Mouse (Mus musculus) NIH3T3 (cell line): ENCODE results near the gene Shcbp1l.
"Not testable (repeated sequence)": the region's sequence is repeated elsewhere in the genome, so short reads cannot be mapped to it uniquely, and the experiment has no call there.

ENCODE experiments used
- DNase-seq: peaks from one replicate; pipeline ENCODE4 v3.0.0-alpha.2; 2012; ENCODE audit warnings: low read depth

The Shcbp1l gene

DNA sequence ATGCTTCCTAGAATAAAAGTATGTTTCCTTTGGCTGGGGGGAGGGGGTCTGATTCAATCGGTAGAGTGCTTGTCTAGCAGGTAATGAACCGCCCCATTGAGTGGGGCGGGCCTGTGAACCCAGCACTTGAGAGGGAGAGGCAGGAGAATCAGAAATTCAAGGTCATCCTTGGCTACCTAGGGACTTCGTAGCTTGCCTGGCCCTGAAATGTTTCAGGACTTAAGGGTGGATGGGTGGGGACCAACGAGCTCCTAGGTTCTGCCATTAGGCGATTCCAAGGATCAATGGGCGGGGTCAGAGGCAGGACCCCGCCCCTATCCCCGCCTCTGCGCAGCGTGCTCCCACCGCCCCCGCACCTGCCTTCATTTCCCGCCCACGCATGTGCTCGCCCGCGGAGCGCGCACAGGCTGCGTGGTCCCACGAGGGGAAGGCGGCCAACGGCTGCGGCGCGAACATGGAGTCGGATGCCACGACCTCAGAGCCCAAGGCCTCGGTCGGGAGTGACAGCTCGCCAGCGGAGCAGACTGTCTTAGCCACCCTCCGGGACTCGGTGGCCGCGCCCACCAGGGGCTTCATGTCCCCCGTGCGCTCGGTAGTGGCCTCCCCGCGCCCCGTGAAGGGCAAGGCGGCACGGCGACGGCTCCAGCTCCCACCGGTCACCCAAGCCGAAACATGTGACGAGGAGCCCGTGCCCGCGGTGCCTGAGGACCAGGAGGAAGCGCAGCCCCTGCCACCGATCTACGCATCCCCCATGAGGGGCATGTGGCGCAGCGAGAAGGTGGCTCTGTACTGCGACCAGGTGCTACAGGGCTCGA lies at the start of gene Shcbp1l:
Shcbp1l (plus strand) TSS at position 393 of the 815 bp plus-strand sequence.
- DNase-seq: no peak

DNA sequence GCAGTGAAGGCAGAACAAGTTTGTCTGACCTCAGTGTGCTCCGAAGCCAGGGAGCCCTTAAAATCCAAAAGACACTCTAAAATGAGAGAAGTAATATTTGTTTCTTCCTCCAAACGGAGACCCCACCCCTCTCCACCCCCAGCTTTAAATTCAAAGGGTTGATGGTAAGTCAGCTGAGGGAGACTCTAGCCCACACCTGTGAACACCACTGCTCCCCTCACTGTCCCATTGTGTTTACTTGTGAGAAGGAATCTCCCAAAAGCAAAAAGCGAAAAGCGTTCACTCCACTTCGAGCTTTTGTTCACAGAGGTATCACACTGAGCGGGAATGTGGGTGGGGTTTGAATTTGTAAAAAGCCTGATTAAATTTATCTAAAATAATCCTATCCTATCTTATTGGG lies 48.5 kb upstream of the Shcbp1l start:
- no peak for DNase-seq

DNA sequence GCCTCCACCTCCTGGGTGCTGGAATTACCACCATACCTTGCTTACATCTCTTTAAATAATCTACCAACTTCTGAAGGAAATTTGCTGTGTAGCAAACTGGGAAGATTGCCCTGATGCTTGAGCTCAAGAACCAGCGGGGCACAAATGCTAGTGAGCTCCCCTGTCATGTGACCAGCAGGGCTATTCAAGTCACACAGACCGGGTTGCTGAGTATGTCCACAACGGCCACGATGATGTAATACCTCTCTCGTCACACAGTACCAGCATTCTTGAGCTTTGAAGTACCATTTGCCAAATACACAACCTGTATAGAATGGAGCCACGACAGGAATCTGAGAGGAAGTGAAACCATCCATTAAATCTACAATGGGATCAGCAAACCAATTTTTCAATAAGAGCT lies 46.4 kb upstream of the Shcbp1l start:
- no peak for DNase-seq

DNA sequence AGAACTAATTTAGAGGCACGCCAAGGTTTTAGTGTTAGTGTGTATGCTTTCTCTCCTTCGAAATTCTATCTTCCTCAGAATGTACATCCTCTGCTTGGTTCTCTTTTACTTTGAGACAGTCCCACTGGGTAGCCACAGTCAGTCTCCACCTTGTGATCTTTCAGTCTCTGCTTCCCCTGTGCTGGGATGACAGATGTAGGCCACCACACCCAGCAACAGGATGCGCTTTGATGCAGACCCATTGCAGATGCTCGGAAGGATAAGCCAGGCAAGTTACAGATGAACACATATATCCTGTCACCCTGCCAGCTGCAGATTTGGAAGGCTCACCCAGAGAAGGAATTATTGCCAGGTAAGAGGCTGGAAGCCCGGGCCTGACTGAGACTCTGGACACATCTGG lies 45.1 kb upstream of the Shcbp1l start:
- peak; percentile 20 for DNase-seq

DNA sequence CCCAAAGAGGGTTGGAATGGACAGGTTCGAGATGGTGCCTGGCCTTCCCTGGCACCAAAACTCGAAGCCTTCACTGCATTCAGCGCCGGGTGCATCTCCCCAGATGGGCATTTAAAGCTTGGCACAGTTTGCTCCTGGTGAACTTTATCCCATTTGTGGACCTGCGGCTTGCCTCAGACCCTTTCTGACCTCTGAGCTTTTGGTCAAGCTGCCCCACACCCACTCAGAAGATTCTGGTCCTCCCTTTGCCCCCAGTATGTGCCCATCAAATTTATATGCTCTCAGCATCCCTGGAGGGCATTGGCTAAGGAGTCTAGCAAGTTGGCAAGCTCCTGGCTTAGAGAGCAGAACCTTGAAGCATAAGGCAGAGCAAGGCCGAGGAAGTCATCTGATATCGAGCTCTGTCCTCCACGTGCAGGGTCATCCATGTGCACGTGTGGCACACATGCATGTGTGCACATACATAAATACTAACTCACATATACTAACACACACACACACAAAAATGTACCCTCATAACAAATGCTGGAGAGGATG lies 44.1 kb upstream of the Shcbp1l start:
- DNase-seq: no peak

DNA sequence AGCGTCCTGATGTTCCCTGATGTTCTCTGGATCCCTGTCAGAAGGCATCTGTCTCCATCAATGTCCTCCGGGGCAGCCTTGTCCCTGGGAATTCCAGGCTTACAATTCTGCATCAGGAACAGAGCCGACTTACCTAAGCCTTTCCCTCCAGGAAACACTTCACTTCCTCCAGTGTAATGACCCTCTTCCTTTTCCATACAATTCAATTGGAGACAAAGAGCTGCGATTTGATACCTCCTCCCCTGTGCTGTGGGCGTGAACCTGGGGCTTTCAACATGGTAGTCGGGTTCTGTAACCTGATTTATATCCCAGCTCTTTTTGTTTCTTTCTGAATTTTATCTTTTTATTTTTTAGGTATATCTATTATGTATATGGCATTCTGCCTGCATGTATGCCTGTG lies 39.9 kb upstream of the Shcbp1l start:
- DNase-seq: no peak

DNA sequence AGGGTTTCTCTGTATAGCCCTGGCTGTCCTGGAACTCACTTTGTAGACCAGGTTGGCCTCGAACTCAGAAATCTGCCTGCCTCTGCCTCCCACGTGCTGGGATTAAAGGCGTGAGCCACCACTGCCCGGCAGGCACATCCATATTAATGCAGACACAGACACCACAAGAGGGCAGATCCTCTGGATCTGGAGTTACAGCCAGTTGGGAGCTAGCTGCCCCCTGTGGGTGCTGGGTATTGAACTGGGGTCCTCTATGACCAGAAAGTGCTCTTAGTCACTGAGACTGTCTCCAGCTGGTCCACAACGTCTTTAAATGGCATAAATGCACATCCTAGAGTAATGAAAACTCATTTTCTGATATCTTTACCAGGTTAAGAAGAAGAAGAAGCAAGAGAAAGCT lies 39.3 kb upstream of the Shcbp1l start:
- DNase-seq: not testable (repeated sequence)

DNA sequence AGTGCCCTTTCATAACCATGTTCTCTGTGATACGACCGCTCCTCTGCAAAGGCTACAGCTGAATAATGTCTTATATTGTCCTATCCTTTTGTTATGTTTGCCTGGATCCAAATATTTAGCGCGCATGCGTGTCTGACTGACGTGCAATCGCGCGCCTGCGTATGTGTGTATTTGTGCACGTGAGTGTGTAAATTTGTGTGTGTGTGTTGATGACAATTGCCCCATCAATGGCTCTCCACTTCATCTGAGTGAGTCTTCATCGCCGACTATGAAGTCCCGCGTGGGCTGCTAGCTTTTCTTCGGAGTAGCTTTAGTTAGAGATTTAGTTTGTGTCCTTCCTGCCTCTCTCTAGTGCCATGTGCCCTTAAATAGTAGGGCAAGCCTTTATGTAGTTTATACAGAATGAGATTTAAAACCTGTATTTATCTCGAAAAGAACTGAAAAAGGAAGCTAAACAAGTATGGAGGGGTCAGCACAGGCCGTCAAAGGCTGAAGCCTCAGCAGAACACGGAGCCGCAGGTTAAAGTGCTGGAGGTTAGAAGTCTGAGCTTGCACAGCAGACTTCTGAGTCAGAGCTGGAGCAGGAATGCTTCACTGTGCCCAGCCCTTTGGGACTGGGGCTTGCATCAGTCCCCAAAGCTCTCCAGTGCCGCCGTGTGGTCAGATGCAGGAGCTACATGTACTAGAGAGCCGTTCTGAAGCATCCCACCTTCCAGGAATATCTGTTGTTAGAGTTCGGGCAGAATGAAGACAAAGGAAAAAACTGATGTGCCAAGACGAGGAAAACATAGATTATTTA lies 38.5 kb upstream of the Shcbp1l start:
- peak; percentile 90 for DNase-seq

DNA sequence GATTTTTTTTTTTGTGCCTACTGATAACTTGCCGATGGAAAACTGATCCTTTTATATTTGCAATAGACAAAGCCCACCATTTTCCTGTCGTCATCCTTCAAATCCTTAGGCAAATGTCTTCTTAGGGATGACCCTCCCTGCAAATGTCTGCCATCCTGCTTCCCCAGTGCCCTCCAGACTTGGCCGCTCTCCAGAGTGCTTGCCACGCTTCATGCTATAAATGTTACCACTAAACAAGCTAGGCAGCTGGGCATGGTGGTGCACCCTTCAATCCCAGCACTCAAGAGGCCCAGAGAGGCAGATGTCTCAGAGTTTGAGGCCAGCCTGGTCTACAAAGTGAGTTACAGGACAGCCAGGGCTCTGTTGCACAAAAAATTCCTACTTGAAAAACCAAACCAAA lies 29.3 kb upstream of the Shcbp1l start:
- DNase-seq: not testable (repeated sequence)

DNA sequence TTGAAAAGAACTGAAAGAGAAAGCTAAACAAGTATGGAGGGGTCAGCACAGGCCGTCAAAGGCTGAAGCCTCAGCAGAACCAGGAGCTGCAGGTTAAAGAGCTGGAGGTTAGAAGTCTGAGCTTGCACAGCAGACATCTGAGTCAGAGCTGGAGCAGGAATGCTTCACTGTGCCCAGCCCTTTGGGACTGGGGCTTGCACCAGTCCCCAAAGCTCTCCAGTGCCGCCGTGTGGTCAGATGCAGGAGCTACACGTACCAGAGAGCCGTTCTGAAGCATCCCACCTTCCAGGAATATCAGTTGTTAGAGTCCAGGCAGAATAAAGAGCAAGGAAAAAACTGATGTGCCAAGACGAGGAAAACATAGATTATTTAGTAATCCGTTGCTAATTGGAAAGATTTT lies 23.2 kb upstream of the Shcbp1l start:
- peak; percentile 98 for DNase-seq

DNA sequence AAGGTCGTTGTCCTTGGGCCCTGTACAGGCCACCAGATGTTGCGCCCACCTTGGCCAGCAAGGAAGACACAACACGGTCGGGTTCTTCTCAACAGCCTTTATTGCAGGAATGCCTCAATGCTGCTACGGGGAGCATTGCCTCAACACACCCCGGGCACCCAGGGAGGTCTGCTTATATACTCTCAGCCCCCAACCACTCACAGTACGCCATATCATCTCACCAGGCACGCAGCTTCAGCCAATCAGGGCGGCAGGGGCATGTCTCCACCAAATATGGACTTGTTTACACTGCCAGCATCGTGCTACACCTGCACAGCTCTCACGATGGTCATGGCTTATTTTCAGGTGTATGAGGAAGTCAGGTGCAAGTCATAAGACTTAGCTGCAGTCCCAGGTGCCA lies 17.3 kb upstream of the Shcbp1l start:
- DNase-seq: not testable (repeated sequence)

DNA sequence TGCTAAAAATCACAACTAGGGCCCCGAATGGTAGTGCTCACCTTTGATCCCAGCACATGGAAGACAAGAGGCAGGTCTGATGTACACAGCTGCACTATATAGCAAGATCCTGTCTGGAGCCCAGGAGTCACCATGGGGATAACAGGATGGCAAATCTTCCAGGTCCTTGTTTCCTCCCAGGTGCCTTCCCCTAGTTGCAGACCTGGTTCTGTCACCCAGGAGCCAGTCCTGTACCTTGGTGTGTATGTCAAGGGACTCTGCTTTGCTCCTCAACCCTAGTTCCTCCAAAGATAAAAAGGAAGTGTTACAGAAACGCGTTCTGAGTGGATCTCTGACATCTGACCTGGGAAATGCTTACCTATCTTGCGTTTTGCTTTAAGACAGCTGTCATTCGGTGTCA lies 16.7 kb upstream of the Shcbp1l start:
- not testable (repeated sequence) for DNase-seq

DNA sequence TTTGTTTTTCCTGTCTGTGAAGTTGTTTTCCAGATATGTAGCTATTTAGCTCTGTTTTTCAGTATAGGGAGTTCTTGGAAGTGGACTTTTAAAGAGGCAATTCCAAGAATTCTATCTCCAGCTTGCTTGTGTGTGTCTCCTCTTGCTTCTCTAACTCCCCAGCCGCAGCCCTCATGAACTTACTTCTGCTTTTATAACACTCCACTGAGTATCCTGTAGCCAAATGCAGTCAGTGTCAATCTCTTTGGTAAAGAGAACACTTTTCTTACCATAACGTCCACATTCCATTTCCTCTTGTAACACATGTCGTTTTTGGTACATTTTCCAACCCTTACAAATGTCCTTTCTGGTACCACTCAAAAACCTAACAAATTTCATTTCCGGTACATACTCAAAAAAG lies 14.0 kb upstream of the Shcbp1l start:
- not testable (repeated sequence) for DNase-seq

DNA sequence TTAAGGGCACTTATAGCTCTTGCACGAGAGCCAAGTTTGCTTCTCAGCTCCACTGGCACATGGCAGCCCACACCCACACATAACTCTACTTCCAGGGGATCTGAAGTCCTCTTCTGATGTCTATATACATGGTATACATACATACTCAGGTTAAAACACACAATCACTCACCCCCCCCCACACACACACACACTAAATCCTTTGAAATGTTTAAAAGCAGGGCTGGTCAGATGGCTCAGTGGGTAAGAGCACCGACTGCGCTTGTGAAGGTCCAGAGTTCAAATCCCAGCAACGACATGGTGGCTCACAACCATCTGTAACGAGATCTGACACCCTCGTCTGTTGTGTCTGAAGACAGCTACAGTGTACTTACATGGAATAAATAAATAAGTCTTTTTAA lies 13.2 kb upstream of the Shcbp1l start:
- no peak for DNase-seq

DNA sequence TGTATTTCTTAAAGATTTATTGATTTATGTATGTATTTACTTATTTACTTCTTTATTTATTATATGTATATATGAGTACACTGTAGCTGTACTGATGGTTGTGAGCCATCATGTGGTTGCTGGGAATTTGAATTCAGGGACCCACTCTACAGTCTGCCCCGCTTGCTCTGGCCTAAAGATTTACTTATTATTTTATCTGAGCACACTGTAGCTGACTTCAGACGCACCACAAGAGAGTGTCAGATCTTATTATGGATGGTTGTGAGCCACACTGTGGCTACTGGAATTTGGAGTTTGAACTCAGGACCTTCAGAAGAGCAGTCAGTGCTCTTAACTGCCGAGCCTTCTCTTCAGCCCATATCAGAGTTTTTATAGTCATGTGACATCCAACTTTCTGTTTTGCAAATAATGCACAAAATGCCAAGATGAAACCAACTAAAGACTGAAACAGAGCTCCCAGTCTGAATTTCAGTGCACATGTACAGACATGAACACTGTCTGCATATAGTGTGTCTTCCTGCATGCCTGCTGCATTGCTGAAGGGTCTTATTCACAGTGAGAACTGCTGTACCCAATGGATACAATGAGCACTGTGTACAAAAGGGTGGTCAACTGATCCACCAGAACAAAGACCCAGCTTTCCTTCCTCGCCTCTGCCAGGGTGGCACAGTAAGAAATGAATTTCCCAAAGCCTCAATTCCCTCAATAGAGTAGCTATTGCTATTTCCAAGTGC lies 12.1 kb upstream of the Shcbp1l start:
- not testable (repeated sequence) for DNase-seq

DNA sequence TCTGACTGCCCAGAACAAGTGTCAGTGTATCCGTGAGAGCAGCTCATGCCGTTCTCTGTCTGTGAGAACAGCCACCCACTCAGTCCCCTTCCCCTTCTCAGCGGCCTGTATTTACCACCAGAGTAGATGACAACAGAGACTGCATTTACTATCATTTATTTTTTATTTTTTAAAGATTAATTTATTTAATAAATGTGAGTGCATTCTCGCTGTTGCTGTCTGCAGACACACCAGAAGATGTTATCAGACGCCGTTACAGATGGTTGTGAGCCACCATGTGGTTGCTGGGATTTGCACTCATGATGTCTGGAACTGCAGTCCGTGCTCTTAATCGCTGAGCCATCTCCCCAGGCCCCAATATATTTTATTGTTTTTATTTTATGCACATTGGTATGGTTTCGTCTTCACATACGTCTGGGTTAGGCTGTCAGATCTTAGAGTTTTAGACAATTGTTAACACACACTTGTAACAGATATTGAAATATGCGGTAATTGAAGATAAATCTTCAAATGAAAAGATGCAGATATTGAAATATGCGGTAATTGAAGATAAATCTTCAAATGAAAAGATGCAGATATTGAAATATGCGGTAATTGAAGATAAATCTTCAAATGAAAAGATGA lies 11.5 kb upstream of the Shcbp1l start:
- not testable (repeated sequence) for DNase-seq

DNA sequence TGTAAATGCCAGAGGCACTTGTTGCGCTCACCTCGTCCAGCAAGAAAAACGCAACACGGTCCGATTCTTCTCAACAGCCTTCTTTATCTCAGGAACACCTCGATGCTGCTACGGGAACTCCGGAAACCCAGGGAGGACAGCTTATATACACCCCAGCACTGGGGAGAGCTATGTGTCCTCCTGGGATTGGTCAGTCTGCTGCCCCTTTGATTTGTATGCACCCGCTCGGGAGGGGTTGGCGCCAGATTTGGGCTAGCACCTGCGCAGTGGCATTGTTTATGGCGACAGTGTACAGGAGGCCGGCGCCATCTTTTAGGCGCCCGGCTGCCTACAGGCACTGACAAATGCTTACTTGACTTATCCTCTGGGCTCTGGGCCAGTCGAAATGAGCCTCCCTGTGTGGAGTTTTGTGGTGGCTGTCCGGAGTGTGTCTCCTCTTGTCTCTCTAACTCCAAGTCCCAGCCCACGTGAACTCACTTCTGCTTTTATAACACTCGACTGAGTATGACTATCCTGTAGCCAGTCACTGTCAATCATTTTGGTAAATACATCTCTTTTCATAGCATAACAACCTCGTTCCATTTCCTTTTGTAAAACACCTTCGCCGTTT lies 10.7 kb upstream of the Shcbp1l start:
- not testable (repeated sequence) for DNase-seq

DNA sequence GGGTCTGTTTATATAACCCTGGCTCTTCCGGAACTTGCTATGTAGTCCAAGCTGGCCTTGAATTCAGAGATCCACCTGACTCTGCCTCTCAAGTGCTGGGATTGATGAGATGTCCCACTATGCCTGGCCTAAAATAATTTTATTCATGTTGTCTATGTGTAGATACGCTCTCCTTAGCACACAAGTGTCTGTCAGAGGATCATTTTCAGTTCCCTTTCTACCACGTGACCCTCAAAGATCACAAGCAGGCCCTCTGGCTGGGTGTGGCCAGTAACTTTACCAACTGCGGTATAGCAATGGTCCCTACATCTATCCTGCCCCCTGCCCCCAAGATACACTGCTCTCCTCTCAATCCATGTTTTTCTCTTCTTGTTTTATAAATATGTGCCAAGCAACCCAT lies 10.0 kb upstream of the Shcbp1l start:
- no peak for DNase-seq

DNA sequence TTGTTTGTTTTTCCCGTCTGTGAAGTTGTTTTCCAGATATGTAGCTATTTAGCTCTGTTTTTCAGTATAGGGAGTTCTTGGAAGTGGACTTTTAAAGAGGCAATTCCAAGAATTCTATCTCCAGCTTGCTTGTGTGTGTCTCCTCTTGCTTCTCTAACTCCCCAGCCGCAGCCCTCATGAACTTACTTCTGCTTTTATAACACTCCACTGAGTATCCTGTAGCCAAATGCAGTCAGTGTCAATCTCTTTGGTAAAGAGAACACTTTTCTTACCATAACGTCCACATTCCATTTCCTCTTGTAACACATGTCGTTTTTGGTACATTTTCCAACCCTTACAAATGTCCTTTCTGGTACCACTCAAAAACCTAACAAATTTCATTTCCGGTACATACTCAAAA lies 9.2 kb upstream of the Shcbp1l start:
- not testable (repeated sequence) for DNase-seq

DNA sequence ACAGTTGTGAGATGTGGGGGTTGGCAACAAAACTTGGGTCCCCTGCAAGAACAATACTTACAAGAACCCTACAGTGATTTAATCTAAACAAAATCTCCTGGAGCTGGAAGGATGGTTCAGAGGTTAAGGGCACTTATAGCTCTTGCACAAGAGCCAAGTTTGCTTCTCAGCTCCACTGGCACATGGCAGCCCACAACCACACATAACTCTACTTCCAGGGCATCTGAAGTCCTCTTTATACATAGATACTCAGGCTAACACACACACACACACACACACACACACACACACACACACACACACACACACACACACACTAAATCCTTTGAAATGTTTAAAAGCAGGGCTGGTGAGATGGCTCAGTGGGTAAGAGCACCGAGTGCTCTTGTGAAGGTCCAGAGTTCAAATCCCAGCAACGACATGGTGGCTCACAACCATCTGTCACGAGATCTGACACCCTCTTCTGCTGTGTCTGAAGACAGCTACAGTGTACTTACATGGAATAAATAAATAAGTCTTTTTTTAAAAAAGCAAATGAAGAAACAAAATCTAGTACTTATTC lies 8.6 kb upstream of the Shcbp1l start:
- not testable (repeated sequence) for DNase-seq

DNA sequence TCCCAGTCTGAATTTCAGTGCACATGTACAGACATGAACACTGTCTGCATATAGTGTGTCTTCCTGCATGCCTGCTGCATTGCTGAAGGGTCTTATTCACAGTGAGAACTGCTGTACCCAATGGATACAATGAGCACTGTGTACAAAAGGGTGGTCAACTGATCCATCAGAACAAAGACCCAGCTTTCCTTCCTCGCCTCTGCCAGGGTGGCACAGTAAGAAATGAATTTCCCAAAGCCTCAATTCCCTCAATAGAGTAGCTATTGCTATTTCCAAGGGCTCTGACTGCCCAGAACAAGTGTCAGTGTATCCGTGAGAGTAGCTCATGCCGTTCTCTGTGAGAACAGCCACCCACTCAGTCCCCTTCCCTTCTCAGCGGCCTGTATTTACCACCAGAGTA lies 7.2 kb upstream of the Shcbp1l start:
- DNase-seq: not testable (repeated sequence)
